Mouse (Mus musculus) midbrain, embryonic 14.5 days (tissue): Measurements from ENCODE around the gene Armc2. TPM values are rescaled to one million over a fixed set of nuclear protein-coding genes. Genes with fewer than 3 reads are reported as not detected.

Experiments used
- ATAC-seq: fragments of 200-750 bp; cut with Nextera tagmentation; 2 replicates; pipeline ENCODE4 v1.8.0; 2017; ENCODE audit warnings: moderate number of reproducible peaks, moderate library complexity; ENCODE audit not compliant: low FRiP score, low TSS enrichment
- DNase-seq: peaks from one replicate; pipeline ENCODE4 v3.0.0-alpha.2; 2015
- H3K27ac ChIP-seq: fragments of 300-500 bp; sonication (generic); replicated peaks from 2 replicates; pipeline ENCODE4 v1.5.1; 2014; ENCODE audit warnings: mild to moderate bottlenecking, low read depth, low read length, moderate library complexity
- H3K27me3 ChIP-seq: fragments of 300-500 bp; sonication (generic); 2 replicates; pipeline ENCODE4 v1.6.1; 2014; ENCODE audit warnings: low read length, control low read depth, mixed read lengths; ENCODE audit not compliant: control insufficient read depth, insufficient read depth
- H3K36me3 ChIP-seq: fragments of 300-500 bp; sonication (generic); 2 replicates; pipeline ENCODE4 v1.6.1; 2014; ENCODE audit warnings: low read length, control low read depth; ENCODE audit not compliant: control insufficient read depth, insufficient read depth
- H3K4me1 ChIP-seq: fragments of 300-500 bp; sonication (generic); 2 replicates; pipeline ENCODE4 v1.6.1; 2014; ENCODE audit warnings: mild to moderate bottlenecking, antibody characterized with exemption, low read length, control low read depth; ENCODE audit not compliant: control insufficient read depth, insufficient read depth
- H3K4me2 ChIP-seq: fragments of 300-500 bp; sonication (generic); 2 replicates; pipeline ENCODE4 v1.6.1; 2014; ENCODE audit warnings: mild to moderate bottlenecking, low read length, moderate library complexity
- H3K4me3 ChIP-seq: fragments of 300-500 bp; sonication (generic); replicated peaks from 2 replicates; pipeline ENCODE4 v1.5.1; 2014; ENCODE audit warnings: low read depth, low read length
- H3K9ac ChIP-seq: fragments of 300-500 bp; sonication (generic); replicated peaks from 2 replicates; pipeline ENCODE4 v1.6.1; 2014; ENCODE audit warnings: mild to moderate bottlenecking, low read length, moderate library complexity
- H3K9me3 ChIP-seq: fragments of 300-500 bp; sonication (generic); 2 replicates; pipeline ENCODE4 v1.6.1; 2016; ENCODE audit warnings: low read length, control low read depth, mixed read lengths; ENCODE audit not compliant: control insufficient read depth
- WGBS: fragments of 180-500 bp; shearing (Covaris S2); extraction: QIAGEN DNeasy Blood & Tissue Kit; methylation state at CpG from one replicate; pipeline ENCODE4 v1.1.7; 2014; 5-methylcytosine and 5-hydroxymethylcytosine counted together
- polyA plus RNA-seq: library from polyadenylated mRNA; unstranded; fragments of >200 nt; fragmentation: Nextera tagmentation; extraction: Ambion mirVana; gene quantifications from 2 replicates; pipeline ENCODE4 v1.2.1, GENCODE M21; 2014

The Armc2 gene
- polyA plus RNA-seq, 1 experiment from 2014 or later = 11.2 TPM

- Histone ChIP-seq H3K36me3 (no peaks in the 10 kb centered on the region), H3K9ac (no peak overlapping the region), H3K4me1 (no peaks in the 10 kb centered on the region), H3K27me3 (no peaks in the 10 kb centered on the region), H3K27ac (no peak overlapping the region), H3K9me3 (no peaks in the 10 kb centered on the region), H3K4me3 (no peak overlapping the region), H3K4me2 (no peak overlapping the region)
- WGBS = 20% methylated on average over 14 of the region's 14 CpGs
- DNase-seq (no peak), ATAC-seq (no peak)
These were observed 26.7 kb downstream of the Armc2 start for GRCm38 (mm10) chr10:41991364-41992058.

- H3K4me2 ChIP-seq = no peak overlapping the region
- DNase-seq (no peak), ATAC-seq (no peak)
- no peaks in the 10 kb centered on the region for H3K36me3 ChIP-seq
- H3K27ac ChIP-seq = no peak overlapping the region
- H3K9me3 ChIP-seq = no peaks in the 10 kb centered on the region
- H3K27me3 ChIP-seq = no peaks in the 10 kb centered on the region
- H3K9ac ChIP-seq = no peak overlapping the region
- WGBS = 15% methylated on average over 13 of the region's 13 CpGs
- H3K4me1 ChIP-seq = no peaks in the 10 kb centered on the region
- H3K4me3 ChIP-seq = no peak overlapping the region
These were observed 27.3 kb downstream of the Armc2 start for GRCm38 (mm10) chr10:41990896-41991295.

GRCm38 (mm10) chr10:41988930-41989329 is 29.3 kb downstream of the Armc2 start:
- no peaks in the 10 kb centered on the region for H3K27me3 ChIP-seq
- no peaks in the 10 kb centered on the region for H3K4me1 ChIP-seq
- ATAC-seq = no peak
- H3K9ac ChIP-seq = no peak overlapping the region
- no peak overlapping the region for H3K27ac ChIP-seq
- no peaks in the 10 kb centered on the region for H3K9me3 ChIP-seq
- no peaks in the 10 kb centered on the region for H3K36me3 ChIP-seq
- no peak overlapping the region for H3K4me2 ChIP-seq
- no peak for DNase-seq
- no peak overlapping the region for H3K4me3 ChIP-seq
- 82% methylated on average over 3 of the region's 3 CpGs for WGBS

- no peak overlapping the region for H3K27ac ChIP-seq
- no peak overlapping the region for H3K9ac ChIP-seq
- H3K4me2 ChIP-seq = no peak overlapping the region
- no peak for ATAC-seq
- no peaks in the 10 kb centered on the region for H3K27me3 ChIP-seq
- no peak overlapping the region for H3K4me3 ChIP-seq
- H3K36me3 ChIP-seq = no peaks in the 10 kb centered on the region
- WGBS = 91% methylated on average over 8 of the region's 8 CpGs
- no peaks in the 10 kb centered on the region for H3K4me1 ChIP-seq
- no peaks in the 10 kb centered on the region for H3K9me3 ChIP-seq
- no peak for DNase-seq
These were observed 32.1 kb downstream of the Armc2 start for GRCm38 (mm10) chr10:41986126-41986525.

- Histone ChIP-seq H3K4me3 (no peak overlapping the region), H3K9ac (no peak overlapping the region), H3K9me3 (no peaks in the 10 kb centered on the region), H3K27ac (no peak overlapping the region), H3K36me3 (no peaks in the 10 kb centered on the region), H3K4me2 (no peak overlapping the region), H3K27me3 (no peaks in the 10 kb centered on the region), H3K4me1 (no peaks in the 10 kb centered on the region)
- 90% methylated on average over 6 of the region's 6 CpGs for WGBS
- DNase-seq (no peak), ATAC-seq (no peak)
These were observed 34.0 kb downstream of the Armc2 start for GRCm38 (mm10) chr10:41984221-41984620.

- no peak overlapping the region for H3K27ac ChIP-seq
- H3K27me3 ChIP-seq = no peaks in the 10 kb centered on the region
- no peaks in the 10 kb centered on the region for H3K36me3 ChIP-seq
- WGBS = 79% methylated on average over 7 of the region's 7 CpGs
- DNase-seq (no peak), ATAC-seq (no peak)
- no peak overlapping the region for H3K9ac ChIP-seq
- H3K4me3 ChIP-seq = no peak overlapping the region
- no peak overlapping the region for H3K4me2 ChIP-seq
- no peaks in the 10 kb centered on the region for H3K9me3 ChIP-seq
- H3K4me1 ChIP-seq = no peaks in the 10 kb centered on the region
These were observed 35.4 kb downstream of the Armc2 start for GRCm38 (mm10) chr10:41982821-41983220.

- Histone ChIP-seq H3K36me3 (no peaks in the 10 kb centered on the region), H3K9me3 (no peaks in the 10 kb centered on the region), H3K4me1 (no peaks in the 10 kb centered on the region), H3K4me3 (no peak overlapping the region), H3K27ac (no peak overlapping the region), H3K4me2 (no peak overlapping the region), H3K9ac (no peak overlapping the region), H3K27me3 (no peaks in the 10 kb centered on the region)
- WGBS = 28% methylated on average over 6 of the region's 6 CpGs
- DNase-seq = peak; percentile 82
- peak; percentile 63 for ATAC-seq
These were observed 37.4 kb downstream of the Armc2 start for GRCm38 (mm10) chr10:41980772-41981383.

GRCm38 (mm10) chr10:41978403-41979234 is 39.6 kb downstream of the Armc2 start:
- no peak for DNase-seq
- H3K4me2 ChIP-seq = no peak overlapping the region
- whole genome bisulfite sequencing = 85% methylated on average over 7 of the region's 7 CpGs
- H3K4me1 ChIP-seq = no peaks in the 10 kb centered on the region
- no peak for ATAC-seq
- H3K4me3 ChIP-seq = no peak overlapping the region
- no peaks in the 10 kb centered on the region for H3K27me3 ChIP-seq
- H3K9ac ChIP-seq = no peak overlapping the region
- H3K27ac ChIP-seq = no peak overlapping the region
- H3K36me3 ChIP-seq = no peaks in the 10 kb centered on the region
- H3K9me3 ChIP-seq = no peaks in the 10 kb centered on the region
